Mouse (Mus musculus): ENCODE results near the gene Gm17545. TPM values are rescaled to one million over a fixed set of nuclear protein-coding genes. Genes with fewer than 3 reads are reported as not detected.

Gene Gm17545
- polyA plus RNA-seq, 1 experiment, result not detected

DNA sequence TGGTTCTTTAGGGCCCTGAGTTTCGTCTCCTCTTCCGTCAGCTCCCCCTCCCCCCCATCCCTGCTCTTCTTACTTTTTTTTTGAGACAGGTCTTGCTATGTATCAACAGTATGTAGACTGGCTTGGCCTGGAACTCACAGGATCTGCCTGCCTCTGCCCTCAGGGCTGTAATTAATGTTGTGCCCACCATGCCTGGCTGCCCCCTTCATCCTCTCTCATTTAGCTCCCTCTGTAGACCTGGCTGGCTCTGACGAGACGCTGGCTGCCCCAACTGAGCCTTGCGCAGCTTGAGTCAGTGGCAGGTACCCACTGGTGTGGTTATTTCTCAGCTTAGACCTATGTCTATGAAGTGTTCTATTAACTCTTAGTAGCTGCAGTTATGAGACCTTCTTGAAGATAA is 49.5 kb downstream of the Gm17545 start:
- no peak overlapping the region for H3K4me3 ChIP-seq (ENCODE audit: insufficient read depth, low read length)
- TF ChIP-seq POLR2A (IDR thresholded peaks at IDR 0.05; ENCODE audit: borderline replicate concordance, low read depth, low read length) (no peak), CTCF (IDR thresholded peaks at IDR 0.05; ENCODE audit: low read depth, low read length) (no peak)
- H3K4me1 ChIP-seq (ENCODE audit: control insufficient read depth, insufficient read depth, low read length), result no peaks in the 10 kb centered on the region

DNA sequence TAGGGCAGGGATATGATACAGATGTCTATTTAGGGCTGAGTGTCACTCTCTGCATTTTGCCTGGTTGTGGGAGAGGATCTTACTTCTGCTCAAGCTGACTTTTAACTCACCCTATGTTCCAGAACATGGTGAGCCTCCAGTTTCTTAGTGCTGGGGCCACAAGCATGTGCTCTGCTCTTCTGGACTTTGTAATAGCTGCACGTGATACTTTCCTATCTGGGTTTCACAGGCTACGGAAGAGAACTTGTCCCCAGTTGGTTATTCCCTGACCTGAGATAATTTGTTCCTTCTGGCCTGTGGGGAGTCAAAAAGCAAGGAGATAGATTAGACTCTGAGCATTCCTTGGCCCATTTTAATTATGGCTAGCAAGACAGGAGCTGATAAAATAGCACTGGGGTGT is 51.5 kb downstream of the Gm17545 start:
- no peak overlapping the region for H3K4me3 ChIP-seq (ENCODE audit: insufficient read depth, low read length)
- H3K4me1 ChIP-seq (ENCODE audit: control insufficient read depth, insufficient read depth, low read length), result no peaks in the 10 kb centered on the region
- H3K27ac ChIP-seq (ENCODE audit: insufficient read depth, low read depth, low read length), result no peak overlapping the region
- no peak for TF ChIP-seq CTCF (IDR thresholded peaks at IDR 0.05; ENCODE audit: low read depth, low read length)
- TF ChIP-seq POLR2A (IDR thresholded peaks at IDR 0.05; ENCODE audit: borderline replicate concordance, low read depth, low read length), result no peak

More for the DNA sequence above, 49.5 kb downstream of the Gm17545 start:
- no peak overlapping the region for H3K27ac ChIP-seq (ENCODE audit: insufficient read depth, low read depth, low read length)

Other genes starting within 250 kb of the Gm17545 start
- 19.4 and 26.0 TPM in 2 replicates for gene Zfp809, start 228.6 kb upstream of the Gm17545 start, polyA plus RNA-seq (2012; ENCODE audit: insufficient read depth, insufficient read length, missing spikeins)
- 0.31 TPM in 1 of 2 replicates, not detected in the other for gene Zfp599, start 194.4 kb upstream of the Gm17545 start, polyA plus RNA-seq (2012; ENCODE audit: insufficient read depth, insufficient read length, missing spikeins)
- gene Zfp810, start 146.6 kb upstream of the Gm17545 start, polyA plus RNA-seq (2012; ENCODE audit: insufficient read depth, insufficient read length, missing spikeins), result 10.7 TPM in 2 replicates
- gene Anln, start 65.1 kb upstream of the Gm17545 start, polyA plus RNA-seq (2012; ENCODE audit: insufficient read depth, insufficient read length, missing spikeins), result 34.5 and 34.8 TPM in 2 replicates
- 0.13 TPM in 1 of 2 replicates, not detected in the other for gene 9530077C05Rik, start 42.8 kb upstream of the Gm17545 start, polyA plus RNA-seq (2012; ENCODE audit: insufficient read depth, insufficient read length, missing spikeins)
- gene Rp9, start 15.5 kb downstream of the Gm17545 start, polyA plus RNA-seq (2012; ENCODE audit: insufficient read depth, insufficient read length, missing spikeins), result 65.4 and 89.1 TPM in 2 replicates
- 13.4 and 14.5 TPM in 2 replicates for gene Bbs9, start 21.4 kb downstream of the Gm17545 start, polyA plus RNA-seq (2012; ENCODE audit: insufficient read depth, insufficient read length, missing spikeins)

All from bone marrow macrophage, adult 2 months (primary cell).